Mouse (Mus musculus): ENCODE results near the gene Hyls1. TPM values are rescaled to one million over a fixed set of nuclear protein-coding genes. Genes with fewer than 3 reads are reported as not detected.
"Not testable (repeated sequence)": the region's sequence is repeated elsewhere in the genome, so short reads cannot be mapped to it uniquely, and the experiment has no call there.

Hyls1 gene
- polyA plus RNA-seq (2012; rRNA removed), result 39.7 and 41.8 TPM in 2 replicates

DNA sequence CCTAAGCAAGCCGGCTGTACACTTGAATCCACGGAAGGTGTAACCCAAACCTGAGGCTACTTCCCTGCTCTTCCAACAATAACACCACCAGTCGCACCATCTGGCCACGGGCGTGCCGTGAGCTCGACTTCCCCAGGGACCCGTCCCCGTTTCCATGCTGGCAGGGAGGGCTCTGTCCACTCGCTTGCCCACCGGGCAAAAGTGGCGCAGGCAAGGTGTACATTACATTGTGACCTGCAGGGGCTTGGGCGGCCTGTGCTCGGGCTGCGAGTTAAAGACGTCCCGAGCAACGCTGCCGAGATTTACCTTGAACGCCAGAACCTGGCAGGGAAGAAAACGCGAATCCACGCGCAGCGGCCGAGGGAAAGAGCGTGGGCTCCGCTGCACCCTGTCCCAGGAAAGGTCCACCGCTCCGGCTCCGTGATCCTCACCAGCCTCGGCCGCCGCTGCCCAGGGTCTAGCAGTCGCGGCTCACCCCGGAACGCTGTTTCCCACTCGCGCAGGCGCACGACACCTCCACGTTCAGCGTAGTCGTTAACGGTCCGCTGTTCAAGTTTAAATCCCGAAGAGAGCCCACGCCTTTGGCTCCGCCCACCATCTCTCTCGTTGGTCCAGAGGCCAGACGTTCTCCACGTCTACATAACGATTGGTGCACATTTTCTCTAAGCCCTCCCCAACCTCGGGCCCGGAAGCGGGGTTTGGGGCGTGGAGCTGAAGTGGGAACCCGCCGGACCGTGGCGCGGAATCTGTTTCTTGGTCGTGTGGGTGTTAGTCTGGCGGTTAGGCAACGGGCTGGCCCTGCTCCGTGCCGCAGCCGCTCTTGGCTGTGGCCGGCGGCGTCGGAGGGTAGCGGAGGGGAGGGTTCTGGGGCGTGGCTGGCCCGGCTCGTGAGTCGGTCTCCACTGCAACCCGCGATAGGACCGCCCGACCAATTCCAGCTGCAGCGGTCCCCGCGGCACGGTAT, at the start of gene Hyls1, which contains the start of gene Pate2:
TSS of gene Hyls1 (minus strand) at position 828 of the 964 bp plus-strand sequence.
TSS of gene Pate2 (plus strand) at position 714 of the 964 bp plus-strand sequence.
- Histone ChIP-seq H3K4me3 (ENCODE audit: control insufficient read depth, low read depth, low read length) (peak within 1 kb of the TSS; percentile 97), H3K27me3 (ENCODE audit: control insufficient read depth, insufficient read depth, low read length) (no peaks in the 10 kb centered on the region), H3K4me1 (ENCODE audit: control insufficient read depth, insufficient read depth, low read length) (peaks cover 5% of the 10 kb centered on the region), H3K27ac (ENCODE audit: control insufficient read depth, insufficient read depth, low read depth, low read length) (peak within 1 kb of the TSS; percentile 99), H3K36me3 (ENCODE audit: control insufficient read depth, insufficient read depth, low read length) (no peaks in the 10 kb centered on the region; the same call in 1 of the 2 replicates)
- TF ChIP-seq POLR2A (IDR thresholded peaks at IDR 0.05; ENCODE audit: control insufficient read depth, low read depth, low read length) (peak; percentile 94), CTCF (IDR thresholded peaks at IDR 0.05; ENCODE audit: control insufficient read depth, insufficient read depth, insufficient replicate concordance, low read depth, low read length) (no peak)

DNA sequence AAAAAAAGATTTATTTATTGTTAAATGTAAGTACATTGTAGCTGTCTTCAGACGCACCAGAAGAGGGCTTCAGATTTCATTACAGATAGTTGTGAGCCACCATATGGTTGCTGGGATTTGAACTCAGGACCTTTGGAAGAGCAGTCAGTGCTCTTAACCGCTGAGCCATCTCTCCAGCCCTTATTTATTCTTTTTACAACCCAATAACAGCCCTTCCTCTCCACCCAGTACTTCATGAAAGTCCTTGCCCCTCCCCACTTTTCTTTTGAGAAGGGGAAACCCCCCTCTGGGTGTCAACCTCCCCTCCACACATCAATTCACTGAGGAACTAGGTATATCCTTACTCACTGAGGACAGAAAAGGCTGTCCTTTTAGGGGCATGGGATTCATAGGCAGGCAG, 46.6 kb upstream of the Hyls1 start:
- H3K27me3 ChIP-seq (ENCODE audit: control insufficient read depth, insufficient read depth, low read length); H3K4me1 ChIP-seq (ENCODE audit: control insufficient read depth, insufficient read depth, low read length); H3K4me3 ChIP-seq (ENCODE audit: control insufficient read depth, low read depth, low read length); H3K27ac ChIP-seq (ENCODE audit: control insufficient read depth, insufficient read depth, low read depth, low read length); H3K36me3 ChIP-seq (ENCODE audit: control insufficient read depth, insufficient read depth, low read length): not testable (repeated sequence)

DNA sequence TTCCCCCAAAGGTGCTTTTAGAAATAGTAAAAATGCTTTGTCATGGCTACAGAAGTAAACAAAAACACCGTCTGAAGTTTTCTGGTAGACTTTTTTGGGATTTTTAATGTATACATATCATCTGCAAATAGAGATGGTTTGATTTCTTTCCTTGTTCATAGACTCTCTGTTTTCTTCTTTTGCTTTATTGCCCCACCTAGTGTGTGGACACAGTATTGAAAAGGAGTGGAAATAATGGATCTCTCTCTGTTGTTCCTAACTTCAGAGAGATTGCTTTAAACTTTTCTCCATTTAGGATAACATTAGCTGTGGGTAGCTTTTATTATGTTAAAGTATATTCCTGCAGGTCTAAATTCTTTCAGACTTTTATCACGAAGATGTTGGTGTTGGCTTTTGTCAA, 43.8 kb upstream of the Hyls1 start:
- Histone ChIP-seq H3K27me3 (ENCODE audit: control insufficient read depth, insufficient read depth, low read length) (no peaks in the 10 kb centered on the region), H3K36me3 (ENCODE audit: control insufficient read depth, insufficient read depth, low read length) (no peaks in the 10 kb centered on the region), H3K27ac (ENCODE audit: control insufficient read depth, insufficient read depth, low read depth, low read length) (no peak overlapping the region), H3K4me3 (ENCODE audit: control insufficient read depth, low read depth, low read length) (no peak overlapping the region), H3K4me1 (ENCODE audit: control insufficient read depth, insufficient read depth, low read length) (no peaks in the 10 kb centered on the region)
- no peak for TF ChIP-seq CTCF (IDR thresholded peaks at IDR 0.05; ENCODE audit: control insufficient read depth, insufficient read depth, insufficient replicate concordance, low read depth, low read length)
- TF ChIP-seq POLR2A (IDR thresholded peaks at IDR 0.05; ENCODE audit: control insufficient read depth, low read depth, low read length), result no peak

DNA sequence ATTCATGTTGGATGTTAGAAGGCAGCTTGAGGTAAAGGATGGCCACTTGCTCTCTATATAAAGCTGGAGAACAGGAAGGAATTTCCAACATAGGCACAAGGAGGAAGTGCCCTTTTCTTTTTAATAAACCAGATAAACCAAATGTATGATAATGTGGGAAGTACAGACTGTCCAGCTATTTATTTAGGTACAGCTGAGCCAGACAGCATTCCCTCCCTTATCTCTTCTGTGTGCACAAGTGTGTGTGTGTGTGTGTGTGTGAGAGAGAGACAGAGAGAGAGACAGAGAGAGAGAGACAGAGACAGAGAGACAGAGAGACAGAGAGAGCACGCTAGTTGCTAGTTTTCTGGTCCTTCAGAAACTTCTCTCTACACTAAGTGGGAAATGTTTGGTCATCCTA, 41.6 kb upstream of the Hyls1 start, which contains the start of gene Pate4:
TSS of gene Pate4 (minus strand) at position 101 of the 400 bp plus-strand sequence.
- no peak for TF ChIP-seq CTCF (IDR thresholded peaks at IDR 0.05; ENCODE audit: control insufficient read depth, insufficient read depth, insufficient replicate concordance, low read depth, low read length)
- no peak for TF ChIP-seq POLR2A (IDR thresholded peaks at IDR 0.05; ENCODE audit: control insufficient read depth, low read depth, low read length)
- Histone ChIP-seq H3K4me3 (ENCODE audit: control insufficient read depth, low read depth, low read length) (no peak within 1 kb of the TSS), H3K36me3 (ENCODE audit: control insufficient read depth, insufficient read depth, low read length) (no peaks in the 10 kb centered on the region), H3K27me3 (ENCODE audit: control insufficient read depth, insufficient read depth, low read length) (no peaks in the 10 kb centered on the region), H3K27ac (ENCODE audit: control insufficient read depth, insufficient read depth, low read depth, low read length) (no peak within 1 kb of the TSS), H3K4me1 (ENCODE audit: control insufficient read depth, insufficient read depth, low read length) (no peaks in the 10 kb centered on the region)

DNA sequence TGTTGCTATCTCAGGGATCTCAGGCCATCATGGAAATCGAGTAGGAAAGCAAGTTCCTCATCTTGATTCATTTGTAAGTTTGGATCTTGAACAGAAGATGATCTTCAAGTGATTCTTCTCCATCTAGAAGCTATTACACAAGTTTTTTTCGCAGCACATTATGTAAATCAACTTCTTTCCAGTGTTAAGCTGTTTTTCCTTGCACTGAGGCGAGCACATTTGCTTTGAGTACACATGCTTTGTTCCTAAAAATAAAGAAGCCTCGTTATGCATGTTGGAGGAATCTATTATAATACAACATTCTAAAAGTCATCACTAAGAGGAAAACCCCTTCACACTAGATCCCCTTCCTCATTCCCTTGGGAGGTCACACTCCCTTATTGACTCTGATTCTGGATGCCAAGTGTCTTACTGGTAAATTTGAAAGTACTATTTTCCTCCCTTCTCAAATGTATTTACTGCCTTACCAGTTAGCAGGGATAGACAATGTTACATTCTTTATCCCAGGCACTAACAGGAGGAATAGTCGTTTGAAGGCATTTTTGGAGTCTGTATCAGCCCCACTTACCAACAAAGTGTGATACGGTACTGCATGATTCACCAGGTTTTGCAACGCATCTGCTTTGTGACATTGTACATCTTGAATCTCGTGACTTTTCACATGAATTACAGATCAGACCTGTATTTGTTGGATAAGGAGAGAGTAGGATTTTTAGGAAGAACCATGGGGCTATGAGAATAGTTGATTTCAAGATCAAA, 37.6 kb upstream of the Hyls1 start:
- no peaks in the 10 kb centered on the region for H3K4me1 ChIP-seq (ENCODE audit: control insufficient read depth, insufficient read depth, low read length)
- H3K27ac ChIP-seq (ENCODE audit: control insufficient read depth, insufficient read depth, low read depth, low read length), result no peak overlapping the region
- H3K36me3 ChIP-seq (ENCODE audit: control insufficient read depth, insufficient read depth, low read length), result no peaks in the 10 kb centered on the region
- no peaks in the 10 kb centered on the region for H3K27me3 ChIP-seq (ENCODE audit: control insufficient read depth, insufficient read depth, low read length)
- no peak overlapping the region for H3K4me3 ChIP-seq (ENCODE audit: control insufficient read depth, low read depth, low read length)
- TF ChIP-seq CTCF (IDR thresholded peaks at IDR 0.05; ENCODE audit: control insufficient read depth, insufficient read depth, insufficient replicate concordance, low read depth, low read length) (no peak), POLR2A (IDR thresholded peaks at IDR 0.05; ENCODE audit: control insufficient read depth, low read depth, low read length) (no peak)

DNA sequence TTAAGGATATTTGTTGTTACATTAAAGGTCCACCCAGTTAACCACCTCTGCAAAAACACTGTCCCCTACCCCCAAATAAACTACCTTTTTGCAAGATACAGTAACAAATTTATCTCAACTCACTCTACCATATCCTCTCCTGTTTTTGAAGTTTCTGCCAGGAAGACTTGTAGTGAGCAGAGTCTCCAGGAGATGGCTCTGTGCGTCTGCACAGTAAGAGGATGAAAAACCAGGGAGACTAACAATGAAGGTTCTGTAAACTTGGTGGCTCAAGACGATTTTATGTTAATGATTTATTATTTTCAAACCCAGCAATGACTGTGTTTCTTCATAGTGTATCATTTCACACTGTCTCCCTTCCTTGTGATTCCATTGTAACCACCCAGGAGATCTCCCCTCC, 22.7 kb upstream of the Hyls1 start:
- no peak for TF ChIP-seq CTCF (IDR thresholded peaks at IDR 0.05; ENCODE audit: control insufficient read depth, insufficient read depth, insufficient replicate concordance, low read depth, low read length)
- no peak for TF ChIP-seq POLR2A (IDR thresholded peaks at IDR 0.05; ENCODE audit: control insufficient read depth, low read depth, low read length)
- Histone ChIP-seq H3K27me3 (ENCODE audit: control insufficient read depth, insufficient read depth, low read length) (no peaks in the 10 kb centered on the region), H3K36me3 (ENCODE audit: control insufficient read depth, insufficient read depth, low read length) (no peaks in the 10 kb centered on the region)

DNA sequence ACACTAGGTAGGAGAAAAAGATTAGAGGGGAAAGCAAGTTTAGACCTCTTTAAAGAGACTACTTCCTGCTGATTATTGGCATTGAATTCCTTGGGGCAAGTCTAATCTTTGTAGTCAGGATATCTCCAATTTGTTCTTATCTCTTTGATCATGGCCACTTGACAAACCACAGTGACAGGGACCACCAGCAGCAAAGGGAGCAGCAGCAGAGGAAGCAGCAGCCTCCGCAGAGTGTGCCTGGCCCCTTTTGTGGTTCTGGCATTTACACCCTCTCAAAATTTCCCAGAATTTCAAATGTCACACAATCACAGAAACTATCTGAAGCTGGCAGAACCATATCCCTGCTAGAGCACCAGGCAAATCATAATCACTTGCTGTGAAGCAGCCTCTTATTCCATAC, 17.5 kb upstream of the Hyls1 start:
- TF ChIP-seq POLR2A (IDR thresholded peaks at IDR 0.05; ENCODE audit: control insufficient read depth, low read depth, low read length), result no peak
- TF ChIP-seq CTCF (IDR thresholded peaks at IDR 0.05; ENCODE audit: control insufficient read depth, insufficient read depth, insufficient replicate concordance, low read depth, low read length), result no peak
- no peak overlapping the region for H3K4me3 ChIP-seq (ENCODE audit: control insufficient read depth, low read depth, low read length)
- H3K27me3 ChIP-seq (ENCODE audit: control insufficient read depth, insufficient read depth, low read length), result no peaks in the 10 kb centered on the region
- no peak overlapping the region for H3K27ac ChIP-seq (ENCODE audit: control insufficient read depth, insufficient read depth, low read depth, low read length)
- no peaks in the 10 kb centered on the region for H3K4me1 ChIP-seq (ENCODE audit: control insufficient read depth, insufficient read depth, low read length)
- H3K36me3 ChIP-seq (ENCODE audit: control insufficient read depth, insufficient read depth, low read length), result no peaks in the 10 kb centered on the region

More for the DNA sequence above, 22.7 kb upstream of the Hyls1 start:
- Histone ChIP-seq H3K4me3 (ENCODE audit: control insufficient read depth, low read depth, low read length) (no peak overlapping the region), H3K4me1 (ENCODE audit: control insufficient read depth, insufficient read depth, low read length) (no peaks in the 10 kb centered on the region), H3K27ac (ENCODE audit: control insufficient read depth, insufficient read depth, low read depth, low read length) (no peak overlapping the region)

Data from testis, adult 2 months (tissue).